Mouse (Mus musculus): ENCODE data around the gene Ppp1r7. TPM values are rescaled to one million over a fixed set of nuclear protein-coding genes. Genes with fewer than 3 reads are reported as not detected.
"Not testable (repeated sequence)": the region's sequence is repeated elsewhere in the genome, so short reads cannot be mapped to it uniquely, and the experiment has no call there.

Gene Ppp1r7
- total RNA-seq (2015) (18.4 and 29.6 TPM in 2 replicates), total RNA-seq (2017) (11.3 and 13.2 TPM in 2 replicates)

DNA sequence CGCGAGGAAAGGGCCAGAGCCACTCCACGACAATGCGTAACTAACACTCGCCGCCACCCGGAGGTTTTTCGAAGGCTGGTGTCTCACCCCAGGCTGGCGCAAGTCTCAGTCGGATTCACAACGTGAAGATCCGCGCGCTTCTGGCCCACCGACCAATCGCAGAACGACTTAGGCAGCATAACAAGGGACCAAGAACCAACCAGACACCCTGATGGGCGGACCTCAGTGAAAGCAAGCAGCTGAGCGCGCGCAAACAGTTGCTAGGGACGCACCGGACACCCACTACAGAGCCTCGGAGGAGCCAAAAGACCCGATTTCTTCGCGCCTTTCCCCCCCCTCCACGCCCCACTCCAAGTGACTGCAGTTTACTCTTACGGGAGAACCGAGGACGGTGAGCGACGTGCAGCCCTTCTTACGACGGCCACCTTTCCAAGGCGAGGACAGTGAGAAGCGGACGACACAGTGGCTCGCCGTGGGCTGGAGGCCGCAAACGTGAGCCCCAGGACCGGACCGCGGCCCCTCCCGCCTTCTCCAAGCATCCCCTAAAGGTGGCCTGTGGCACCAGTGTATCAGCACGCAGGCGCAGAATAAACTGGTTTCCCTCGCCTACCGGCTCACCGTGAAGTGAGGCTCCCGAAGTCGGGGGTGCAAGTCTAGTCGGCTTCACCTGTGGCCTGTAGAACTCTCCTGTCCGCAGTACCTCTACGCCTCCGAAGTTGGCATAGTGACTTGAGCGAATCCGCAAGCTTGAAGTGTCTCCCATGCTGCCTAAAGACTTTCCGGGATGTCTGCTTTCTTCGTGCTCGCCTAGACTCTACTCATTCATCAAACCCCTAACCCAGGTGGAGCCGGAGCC, at the start of gene Ppp1r7, which contains the start of gene Pask:
Gene Ppp1r7 (plus strand): TSS at position 207 of the 856 bp plus-strand sequence.
Gene Pask (minus strand): TSS at position 835 of the 856 bp plus-strand sequence.
- ATAC-seq (ENCODE audit: poor library complexity, severe bottlenecking) = peak; percentile 87

- not testable (repeated sequence) for ATAC-seq (ENCODE audit: poor library complexity, severe bottlenecking)
These were observed 48.2 kb upstream of the Ppp1r7 start for GRCm38 (mm10) chr1:93294491-93294890.

DNA sequence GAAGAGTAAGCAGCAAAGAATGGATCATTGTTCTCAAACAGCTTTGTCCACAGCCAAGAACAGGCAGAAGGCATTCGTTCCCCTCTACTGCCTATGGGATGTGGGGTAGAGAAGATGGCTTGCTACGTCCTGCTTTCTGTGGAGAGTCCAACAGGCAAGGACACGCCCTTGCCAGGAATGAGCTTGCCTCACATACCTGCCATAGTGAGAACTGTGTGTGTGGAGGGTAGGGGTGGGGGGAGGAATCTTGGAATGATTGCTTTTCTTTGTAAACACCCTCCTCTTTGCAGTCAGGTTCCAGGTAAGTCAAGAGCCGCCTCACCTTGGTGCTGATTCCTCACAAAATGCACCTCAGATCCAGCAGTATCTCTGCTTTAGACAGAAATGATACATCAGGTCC, 42.9 kb upstream of the Ppp1r7 start:
- no peak for ATAC-seq (ENCODE audit: poor library complexity, severe bottlenecking)

GRCm38 (mm10) chr1:93300578-93300977, 42.1 kb upstream of the Ppp1r7 start:
- no peak for ATAC-seq (ENCODE audit: poor library complexity, severe bottlenecking)

GRCm38 (mm10) chr1:93305581-93306337, 36.9 kb upstream of the Ppp1r7 start, which contains the start of gene Mterf4:
TSS of gene Mterf4 (minus strand) at chr1:93305915.
- ATAC-seq (ENCODE audit: poor library complexity, severe bottlenecking) = peak; percentile 100

DNA sequence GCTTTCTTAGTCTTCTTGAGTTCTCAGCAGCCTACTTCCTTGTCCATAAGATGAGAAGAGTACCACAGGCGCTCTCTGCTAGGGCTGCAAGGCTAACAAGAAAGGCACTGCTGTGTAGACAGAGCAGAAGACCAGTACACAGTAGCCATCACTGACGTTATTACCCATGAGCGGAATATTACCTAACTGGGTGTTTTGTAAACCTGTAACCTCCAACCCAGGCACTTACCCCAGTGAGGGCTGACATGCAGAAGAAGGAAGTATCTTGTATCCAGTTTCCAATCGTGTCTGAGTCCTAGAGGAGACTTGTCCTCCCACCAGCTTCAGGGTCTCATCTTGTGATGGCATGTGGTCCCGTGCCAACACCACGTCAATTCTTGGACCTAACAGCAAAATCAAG, 18.7 kb upstream of the Ppp1r7 start:
- peak; percentile 95 for ATAC-seq (ENCODE audit: poor library complexity, severe bottlenecking)

GRCm38 (mm10) chr1:93326446-93326845, 16.2 kb upstream of the Ppp1r7 start:
- no peak for ATAC-seq (ENCODE audit: poor library complexity, severe bottlenecking)

DNA sequence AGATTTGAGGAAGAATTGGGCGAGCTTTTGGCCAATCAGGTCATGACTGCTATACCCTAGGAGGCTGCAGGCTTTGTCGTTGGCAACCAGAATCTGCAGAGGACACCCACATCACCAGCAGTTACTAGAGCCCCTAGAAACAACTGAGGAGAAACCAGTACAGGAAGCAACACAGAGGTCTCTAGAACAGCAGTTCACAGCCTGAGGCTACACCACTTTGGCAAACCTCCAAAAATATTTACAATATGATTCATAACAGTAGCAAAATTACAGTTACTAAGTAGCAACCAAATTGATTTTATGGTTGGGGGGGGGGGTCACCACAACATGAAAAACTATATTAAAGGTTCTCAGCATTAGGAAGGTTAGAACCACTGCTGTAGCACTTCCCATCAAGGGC, 8.0 kb upstream of the Ppp1r7 start:
- no peak for ATAC-seq (ENCODE audit: poor library complexity, severe bottlenecking)

DNA sequence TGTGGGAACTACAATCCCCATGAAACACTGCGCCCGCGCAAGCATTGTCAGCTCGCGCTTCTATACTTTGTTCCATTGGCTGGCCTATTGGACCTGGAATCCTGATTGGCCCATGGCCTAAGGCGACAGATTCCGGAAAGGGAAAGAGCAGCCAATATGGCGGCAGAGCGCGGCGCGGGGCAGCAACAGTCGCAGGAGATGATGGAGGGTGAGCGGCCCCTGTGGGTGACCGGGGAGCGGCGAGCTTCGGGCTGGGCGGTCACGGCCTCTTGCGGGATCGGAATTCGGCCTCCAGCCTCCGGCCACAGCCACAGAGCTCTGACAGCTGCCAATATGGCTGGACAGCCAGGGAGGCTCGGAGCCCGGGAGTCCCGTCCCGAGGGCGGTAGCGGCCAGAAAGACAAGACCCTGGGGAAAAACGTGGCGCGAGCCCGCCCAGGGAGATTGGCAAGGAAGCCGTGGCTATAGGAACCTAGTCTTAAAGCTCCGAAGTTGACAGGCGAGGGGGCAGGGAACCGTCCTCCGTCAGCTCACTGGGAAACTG, 922 bp downstream of the Ppp1r7 start:
- peak; percentile 87 for ATAC-seq (ENCODE audit: poor library complexity, severe bottlenecking)

DNA sequence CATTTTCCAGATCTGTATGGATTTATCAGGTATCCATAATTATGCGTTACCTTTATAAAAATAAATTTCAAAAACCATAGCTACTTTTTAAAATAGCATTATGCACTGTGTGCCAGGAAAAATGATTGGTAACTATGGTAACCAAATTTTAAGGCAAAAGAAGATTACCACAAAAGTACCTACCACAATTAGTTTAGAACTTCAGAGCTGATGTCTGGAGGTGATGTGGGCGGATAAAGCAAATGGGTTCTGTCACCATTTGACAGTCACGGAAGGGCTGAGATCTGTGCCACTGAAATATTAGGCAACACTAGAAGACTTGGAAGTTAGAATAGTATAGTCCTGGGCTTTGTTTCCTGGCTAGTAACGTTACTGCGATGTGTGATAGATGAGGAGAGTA, 4.5 kb downstream of the Ppp1r7 start:
- no peak for ATAC-seq (ENCODE audit: poor library complexity, severe bottlenecking)

- ATAC-seq (ENCODE audit: poor library complexity, severe bottlenecking) = no peak
These were observed 7.0 kb downstream of the Ppp1r7 start for GRCm38 (mm10) chr1:93349701-93350100.

DNA sequence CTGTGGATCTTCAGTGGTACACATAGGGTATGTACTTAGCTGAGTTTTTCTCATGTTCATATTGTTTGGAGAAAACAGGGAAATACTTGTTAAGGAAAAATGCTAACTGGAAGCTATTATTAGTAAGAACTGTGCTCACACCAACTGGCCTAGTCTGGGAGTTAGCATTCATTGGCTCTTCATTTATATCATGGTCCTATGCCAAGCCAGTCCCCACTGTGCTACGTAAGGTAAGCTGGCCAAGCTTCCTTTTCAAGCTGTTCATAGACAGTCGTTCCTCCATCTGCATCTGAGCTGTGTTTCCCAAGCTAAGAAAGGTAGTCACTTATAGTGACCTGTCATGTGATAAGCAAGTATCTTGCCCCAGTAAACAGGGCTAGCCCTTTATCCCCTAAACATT, 10.1 kb downstream of the Ppp1r7 start:
- no peak for ATAC-seq (ENCODE audit: poor library complexity, severe bottlenecking)

DNA sequence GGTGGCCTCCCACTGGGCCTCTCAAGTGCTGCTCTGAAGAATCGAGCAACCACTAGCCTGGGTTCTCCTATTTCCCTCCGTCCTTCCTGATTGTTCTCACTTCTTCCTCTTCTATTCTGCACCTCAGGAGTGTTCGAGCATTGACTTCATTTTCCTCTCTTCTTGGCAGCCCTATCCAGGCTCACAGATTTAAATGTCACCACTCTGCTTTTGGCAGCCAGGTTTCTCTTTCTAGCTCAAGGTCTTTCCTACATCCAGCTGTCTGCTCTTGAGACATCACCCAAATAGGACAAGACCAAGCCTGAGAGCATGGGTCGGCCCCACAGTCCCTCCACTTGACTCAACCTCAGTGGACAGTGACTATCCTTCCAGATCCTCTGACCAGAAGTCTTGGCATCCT, 20.0 kb downstream of the Ppp1r7 start:
- ATAC-seq (ENCODE audit: poor library complexity, severe bottlenecking) = no peak

GRCm38 (mm10) chr1:93365641-93366040, 23.0 kb downstream of the Ppp1r7 start:
- peak; percentile 56; the same call in 1 of the 2 replicates for ATAC-seq (ENCODE audit: poor library complexity, severe bottlenecking)

DNA sequence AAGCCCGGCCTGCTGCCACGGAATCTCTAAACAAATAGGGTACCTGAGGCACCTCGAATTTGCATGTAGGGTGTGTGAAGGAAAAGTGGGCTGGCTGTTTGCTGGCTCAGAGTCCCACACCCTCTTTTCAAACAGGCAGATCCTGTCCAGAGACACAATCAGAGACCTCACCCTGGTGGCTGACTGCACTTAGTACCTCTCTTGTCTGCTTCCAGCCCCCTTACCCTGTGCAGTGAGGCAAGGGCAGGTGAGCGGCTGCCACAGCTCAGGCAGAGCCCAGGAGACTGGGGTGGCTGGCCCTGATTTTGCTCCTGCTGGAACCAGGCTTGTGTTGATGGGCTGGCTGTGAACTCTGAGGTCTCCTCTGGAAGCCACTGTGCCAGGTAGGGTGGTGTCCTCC, 31.0 kb downstream of the Ppp1r7 start, which contains the start of gene Ano7:
Gene Ano7 (plus strand): TSS at position 266 of the 400 bp plus-strand sequence.
- ATAC-seq (ENCODE audit: poor library complexity, severe bottlenecking) = no peak

DNA sequence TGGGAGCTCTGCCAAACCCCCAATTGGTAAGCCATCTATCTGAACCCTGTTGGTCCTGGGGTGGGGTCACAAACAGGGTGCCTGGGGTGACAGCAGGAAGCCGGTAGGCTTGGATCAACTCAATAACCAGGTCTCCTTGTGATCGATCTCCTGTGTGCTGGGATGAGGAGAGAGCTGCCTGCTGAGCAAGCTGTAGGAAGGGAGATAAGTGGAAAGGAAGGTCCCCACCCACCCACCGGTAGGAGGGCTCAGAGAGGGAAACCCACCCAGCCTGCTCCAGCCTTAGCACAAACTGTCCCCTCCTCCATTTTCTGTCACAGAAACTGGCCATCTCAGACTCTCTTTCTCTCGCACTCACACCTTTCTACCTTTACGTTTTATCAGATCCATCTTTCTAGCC, 34.7 kb downstream of the Ppp1r7 start:
- no peak for ATAC-seq (ENCODE audit: poor library complexity, severe bottlenecking)

DNA sequence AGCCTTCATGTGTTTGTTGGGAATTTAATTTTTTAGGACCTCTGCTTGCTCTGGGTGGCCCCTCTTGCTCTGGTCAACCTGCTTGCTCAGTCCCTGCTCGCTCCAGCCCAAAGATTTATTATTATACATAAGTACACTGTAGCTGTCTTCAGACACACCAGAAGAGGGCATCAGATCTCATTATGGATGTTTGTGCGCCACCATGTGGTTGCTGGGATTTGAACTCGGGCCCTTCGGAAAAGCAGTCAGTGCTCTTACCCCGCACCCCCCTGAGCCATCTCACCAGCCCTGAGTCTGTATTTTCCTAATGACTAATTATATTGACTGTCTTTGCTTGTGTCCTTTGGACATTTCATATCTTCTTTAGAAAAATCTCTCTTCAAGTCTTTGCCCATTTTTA, 36.5 kb downstream of the Ppp1r7 start:
- ATAC-seq (ENCODE audit: poor library complexity, severe bottlenecking) = no peak

DNA sequence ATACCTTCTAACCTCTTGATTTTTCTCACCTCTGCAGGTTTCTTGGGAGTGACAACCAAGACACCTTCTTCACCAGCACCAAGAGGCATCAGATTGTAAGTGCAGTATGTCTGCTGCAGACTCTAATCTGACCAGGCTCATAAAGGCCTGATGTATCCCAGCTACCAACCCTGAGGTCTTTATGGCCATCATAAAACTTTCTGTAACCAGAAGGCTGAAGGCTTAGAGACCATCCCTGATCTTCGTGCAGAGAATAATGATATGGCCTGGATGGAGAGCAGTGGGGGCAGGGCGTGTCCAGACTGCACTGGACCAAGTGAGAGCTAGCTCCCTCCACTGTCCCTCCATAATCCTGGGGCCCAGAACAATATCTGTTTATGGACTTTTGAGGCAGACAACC, 44.5 kb downstream of the Ppp1r7 start:
- no peak for ATAC-seq (ENCODE audit: poor library complexity, severe bottlenecking)

DNA sequence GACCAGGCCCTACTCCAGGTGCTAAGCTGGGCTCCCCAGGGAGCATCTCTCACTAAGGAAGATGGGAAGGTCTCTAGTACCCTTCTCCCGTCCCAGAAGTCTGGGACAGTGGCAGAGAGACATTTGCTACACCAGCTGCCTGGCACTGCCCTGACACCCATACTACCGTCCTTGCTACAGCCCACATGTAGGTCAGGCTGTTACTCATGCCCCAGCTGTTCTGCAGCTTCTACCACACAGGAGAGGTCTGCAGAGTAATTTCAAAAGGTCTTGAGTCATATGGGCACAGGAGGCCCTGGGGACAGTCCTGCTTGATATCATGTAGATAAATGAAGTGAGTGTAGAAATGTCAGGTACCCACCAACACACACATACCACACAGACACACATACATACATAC, 46.3 kb downstream of the Ppp1r7 start:
- ATAC-seq (ENCODE audit: poor library complexity, severe bottlenecking) = no peak

DNA sequence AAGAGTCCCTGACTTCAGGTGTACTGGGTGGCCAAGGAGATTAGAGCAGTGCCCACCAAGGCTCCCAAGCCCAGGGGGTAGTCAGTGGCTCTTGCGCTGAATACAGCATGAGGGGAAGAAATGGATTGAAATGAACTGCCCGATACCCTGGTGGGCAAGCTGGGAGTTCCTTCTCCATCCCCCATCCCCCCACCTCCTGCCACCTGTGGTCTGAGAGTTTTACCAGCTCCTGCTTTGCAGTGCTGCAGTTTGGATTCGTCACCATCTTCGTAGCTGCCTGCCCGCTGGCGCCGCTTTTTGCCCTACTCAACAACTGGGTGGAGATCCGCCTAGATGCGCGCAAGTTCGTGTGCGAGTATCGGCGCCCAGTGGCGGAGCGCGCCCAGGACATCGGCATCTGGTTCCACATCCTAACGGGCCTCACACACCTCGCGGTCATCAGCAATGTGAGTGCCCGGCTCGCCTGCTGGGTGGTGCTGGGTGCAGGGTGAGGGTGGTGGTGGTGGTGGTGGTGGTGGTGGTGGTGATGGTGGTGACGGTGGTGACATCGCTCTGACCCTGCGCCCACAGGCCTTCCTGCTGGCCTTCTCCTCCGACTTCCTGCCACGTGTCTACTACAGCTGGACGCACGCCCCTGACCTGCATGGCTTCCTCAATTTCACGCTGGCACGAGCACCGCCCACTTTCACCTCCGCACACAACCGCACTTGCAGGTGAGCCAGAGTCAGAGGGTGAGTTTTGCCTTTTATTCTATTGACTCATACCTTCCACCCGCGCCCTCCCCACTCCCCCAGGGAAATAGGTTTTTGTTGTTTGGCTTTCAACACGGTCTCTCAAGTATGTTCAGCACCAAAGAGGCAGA, 58.8 kb downstream of the Ppp1r7 start:
- ATAC-seq (ENCODE audit: poor library complexity, severe bottlenecking) = peak; percentile 93

Data from megakaryocyte, adult 5-6 weeks (primary cell).